Mouse (Mus musculus): Measurements from ENCODE around the gene Spag9.

- TF ChIP-seq CTCF (IDR thresholded peaks at IDR 0.05; ENCODE audit: low read depth, low read length) (no peak), POLR2A (IDR thresholded peaks at IDR 0.05; ENCODE audit: borderline replicate concordance, low read depth, low read length) (no peak)
Observed at GRCm38 (mm10) chr11:93948887-93949567, 46.9 kb upstream of the Spag9 start.

All from bone marrow macrophage, adult 2 months (primary cell).